Mouse (Mus musculus): ENCODE measurements around the gene Atp8b2. TPM values are rescaled to one million over a fixed set of nuclear protein-coding genes. Genes with fewer than 3 reads are reported as not detected.

Gene Atp8b2
- 8.4 and 10.2 TPM in 2 replicates for polyA plus RNA-seq (2012; ENCODE audit: insufficient read depth, insufficient read length, missing spikeins)

DNA sequence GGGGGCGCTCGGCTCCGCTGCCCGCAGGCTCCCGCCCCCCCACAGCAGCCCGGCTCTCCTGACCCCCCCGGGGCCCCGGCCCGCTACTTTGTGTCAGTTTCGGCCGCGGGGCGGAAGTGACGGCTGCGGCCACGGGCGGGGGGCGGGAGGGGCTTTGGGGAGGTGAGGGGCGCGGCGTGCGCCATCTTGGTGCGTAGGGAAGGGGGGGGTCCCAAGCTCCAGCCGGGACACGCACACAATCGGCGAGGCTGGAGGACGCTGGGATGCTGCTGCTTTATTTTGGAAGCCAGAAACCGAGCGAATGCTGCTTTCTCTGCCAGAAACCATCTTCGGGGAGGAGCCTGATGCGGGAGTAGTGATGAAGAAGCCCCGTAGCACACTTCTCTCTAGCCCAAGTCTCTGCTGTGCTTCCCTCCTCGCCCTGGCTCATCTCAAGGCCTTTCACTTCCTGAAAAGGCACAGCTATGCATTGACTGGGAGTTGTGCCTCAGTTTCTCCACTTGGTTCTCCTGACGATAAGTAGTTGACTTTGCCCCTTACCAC is at the start of gene Atp8b2:
Gene Atp8b2 (minus strand): TSS at position 288 of the 543 bp plus-strand sequence.
- Histone ChIP-seq H3K4me1 (ENCODE audit: control insufficient read depth, insufficient read depth, insufficient read length, low read length) (0 out of 2 replicates have a peak, but pooled peaks cover 2% of the 10 kb centered on the region), H3K27ac (replicated peaks; ENCODE audit: low read depth, low read length) (peak within 1 kb of the TSS; percentile 84)

DNA sequence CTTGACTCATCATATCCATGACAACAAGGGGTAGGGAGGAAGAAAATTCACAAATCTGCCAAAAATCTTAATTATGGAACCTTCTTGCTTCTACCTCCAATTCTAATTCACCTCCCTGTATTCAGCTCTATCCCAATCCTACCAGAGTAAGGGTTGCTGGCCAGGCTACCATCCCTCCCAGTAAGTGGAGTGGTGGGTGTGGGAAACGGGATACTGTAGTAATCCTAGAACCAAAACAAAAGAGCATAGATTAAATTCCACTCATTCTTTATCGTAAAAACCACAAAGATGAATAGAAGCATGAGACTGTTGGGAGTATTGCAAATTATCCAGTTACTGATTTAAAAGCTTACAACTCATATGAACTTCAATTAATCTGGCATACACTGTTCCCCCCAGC is 47.0 kb upstream of the Atp8b2 start:
- Histone ChIP-seq H3K4me1 (ENCODE audit: control insufficient read depth, insufficient read depth, insufficient read length, low read length) (no peaks in the 10 kb centered on the region), H3K4me3 (ENCODE audit: insufficient read depth, low read depth, low read length) (no peak overlapping the region), H3K27ac (replicated peaks; ENCODE audit: low read depth, low read length) (no peak overlapping the region)

More for the DNA sequence above, at the start of gene Atp8b2:
- peak within 1 kb of the TSS; percentile 64 for H3K4me3 ChIP-seq (ENCODE audit: insufficient read depth, low read depth, low read length)

GRCm38 (mm10) chr3:90004091-90004796 is 40.9 kb upstream of the Atp8b2 start:
- Histone ChIP-seq H3K27ac (replicated peaks; ENCODE audit: low read depth, low read length) (no peak overlapping the region), H3K4me3 (ENCODE audit: insufficient read depth, low read depth, low read length) (no peak overlapping the region), H3K4me1 (ENCODE audit: control insufficient read depth, insufficient read depth, insufficient read length, low read length) (no peaks in the 10 kb centered on the region)

GRCm38 (mm10) chr3:89999830-90000229 is 36.5 kb upstream of the Atp8b2 start:
- Histone ChIP-seq H3K4me3 (ENCODE audit: insufficient read depth, low read depth, low read length) (0 out of 2 replicates have a peak overlapping the region, but pooled peaks have one; percentile 10), H3K27ac (replicated peaks; ENCODE audit: low read depth, low read length) (no peak overlapping the region), H3K4me1 (ENCODE audit: control insufficient read depth, insufficient read depth, insufficient read length, low read length) (no peaks in the 10 kb centered on the region)

DNA sequence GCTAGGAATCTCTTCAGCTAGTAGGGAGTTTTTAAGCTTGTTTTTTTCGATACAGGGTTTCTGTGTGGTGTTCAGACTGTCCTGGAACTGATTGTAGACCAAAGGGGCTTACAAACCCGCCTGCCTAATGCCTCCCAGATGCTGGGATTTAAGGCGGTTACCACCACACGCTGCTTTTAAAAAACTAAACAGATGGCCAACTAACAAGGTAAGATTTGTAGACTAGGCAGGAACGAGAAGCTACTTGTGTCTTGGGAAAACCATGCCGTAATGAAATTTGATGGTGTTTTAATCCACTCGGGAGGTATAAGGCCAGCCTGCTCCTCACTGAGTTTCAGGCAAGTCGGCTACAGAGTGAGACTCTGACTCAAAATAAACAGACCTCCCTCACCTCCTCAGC is 35.8 kb upstream of the Atp8b2 start:
- Histone ChIP-seq H3K27ac (replicated peaks; ENCODE audit: low read depth, low read length) (peak overlapping the region; percentile 81), H3K4me3 (ENCODE audit: insufficient read depth, low read depth, low read length) (peak overlapping the region; percentile 76), H3K4me1 (ENCODE audit: control insufficient read depth, insufficient read depth, insufficient read length, low read length) (no peaks in the 10 kb centered on the region)

DNA sequence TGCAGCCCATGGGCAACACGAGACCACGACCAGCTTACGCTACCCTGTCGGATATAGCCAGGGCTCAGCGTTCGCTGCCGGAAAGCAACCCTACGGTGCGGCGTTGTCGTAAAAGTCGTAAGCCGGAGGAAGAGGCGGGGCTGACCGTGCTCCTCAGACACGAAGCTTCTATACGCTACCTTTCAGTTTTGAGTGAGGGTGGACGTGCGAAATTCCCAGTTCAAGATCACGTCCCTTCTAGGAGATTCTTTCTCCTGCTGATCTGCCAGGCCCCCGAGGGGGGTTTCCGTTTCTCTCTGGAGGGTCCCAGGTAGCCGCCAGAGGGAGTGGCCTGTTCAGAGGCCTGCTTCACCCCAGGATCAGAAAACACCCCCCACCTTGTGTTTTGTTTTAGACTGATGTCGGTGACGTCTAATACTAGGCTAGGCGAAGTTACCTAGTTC is 35.3 kb upstream of the Atp8b2 start, which contains the start of gene Hax1:
Gene Hax1 (minus strand): TSS at position 169 of the 443 bp plus-strand sequence.
- Histone ChIP-seq H3K27ac (replicated peaks; ENCODE audit: low read depth, low read length) (peak within 1 kb of the TSS; percentile 81), H3K4me3 (ENCODE audit: insufficient read depth, low read depth, low read length) (peak within 1 kb of the TSS; percentile 76), H3K4me1 (ENCODE audit: control insufficient read depth, insufficient read depth, insufficient read length, low read length) (no peaks in the 10 kb centered on the region)

DNA sequence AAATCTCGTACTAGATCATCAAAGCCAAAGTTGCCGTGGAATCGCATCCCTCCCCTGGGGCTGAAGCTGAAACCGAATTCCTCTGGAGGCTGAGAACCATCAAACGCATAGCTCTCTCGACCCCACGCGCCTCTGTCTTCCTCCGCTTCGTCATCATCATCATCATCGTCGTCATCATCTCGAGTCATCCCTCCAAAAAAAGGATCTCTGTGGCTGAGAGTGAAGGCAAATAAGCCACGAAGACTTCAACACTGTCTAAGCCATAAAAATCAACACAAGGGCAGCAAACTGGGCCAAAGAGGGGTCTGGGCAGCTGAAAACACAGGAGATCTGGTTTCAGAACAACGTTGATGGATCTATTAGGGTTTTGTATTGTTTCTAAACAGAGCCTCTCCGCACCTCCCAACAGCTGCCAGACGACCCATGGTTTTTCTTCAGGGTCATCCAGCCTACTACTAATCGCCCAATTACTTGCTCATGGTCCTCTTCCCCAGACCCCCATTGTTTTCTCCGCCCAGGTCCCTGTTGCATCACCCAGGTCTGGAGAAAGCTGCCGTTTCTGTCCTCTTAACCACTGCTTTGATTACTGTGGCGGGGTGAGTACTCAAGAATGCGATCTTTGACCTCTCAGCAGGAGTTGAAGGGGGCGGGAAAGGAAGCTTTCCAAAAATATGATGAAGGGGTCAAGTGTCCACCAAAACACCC is 34.6 kb upstream of the Atp8b2 start:
- Histone ChIP-seq H3K27ac (replicated peaks; ENCODE audit: low read depth, low read length) (peak overlapping the region; percentile 44; the same call in 1 of the 2 replicates), H3K4me1 (ENCODE audit: control insufficient read depth, insufficient read depth, insufficient read length, low read length) (no peaks in the 10 kb centered on the region), H3K4me3 (ENCODE audit: insufficient read depth, low read depth, low read length) (peak overlapping the region; percentile 63)

DNA sequence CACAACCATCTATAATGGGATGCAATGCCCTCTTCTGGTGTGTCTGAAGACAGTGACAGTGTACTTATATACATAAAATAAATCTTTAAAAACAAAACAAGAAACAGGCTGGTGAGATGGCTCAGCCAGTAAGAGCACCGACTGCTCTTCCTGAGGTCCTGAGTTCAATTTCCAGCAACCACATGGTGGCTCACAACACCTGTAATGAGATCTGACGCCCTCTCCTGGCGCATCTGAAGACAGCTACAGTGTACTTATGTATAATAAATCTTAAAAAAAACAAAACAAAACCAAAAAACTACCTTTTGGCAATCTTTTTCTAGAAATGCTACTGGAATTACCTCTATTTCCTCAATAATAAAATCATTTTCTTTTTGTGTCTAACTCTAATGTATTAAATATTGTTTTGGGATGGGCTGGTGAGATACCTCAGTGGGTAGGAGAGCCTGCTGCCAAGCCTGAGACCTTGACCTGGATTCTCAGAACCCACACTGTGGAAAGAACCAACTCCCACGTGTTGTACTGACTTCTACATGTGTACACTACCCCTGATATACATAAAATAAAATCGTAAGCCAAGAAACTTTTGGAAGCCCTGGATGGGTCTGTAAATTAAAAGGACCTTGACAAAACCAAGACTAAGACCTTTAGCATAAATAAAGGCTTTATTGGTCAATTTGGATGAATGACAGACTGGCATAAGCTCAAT is 31.7 kb upstream of the Atp8b2 start:
- no peak overlapping the region for H3K4me3 ChIP-seq (ENCODE audit: insufficient read depth, low read depth, low read length)
- H3K27ac ChIP-seq (replicated peaks; ENCODE audit: low read depth, low read length) = no peak overlapping the region
- H3K4me1 ChIP-seq (ENCODE audit: control insufficient read depth, insufficient read depth, insufficient read length, low read length) = no peaks in the 10 kb centered on the region

DNA sequence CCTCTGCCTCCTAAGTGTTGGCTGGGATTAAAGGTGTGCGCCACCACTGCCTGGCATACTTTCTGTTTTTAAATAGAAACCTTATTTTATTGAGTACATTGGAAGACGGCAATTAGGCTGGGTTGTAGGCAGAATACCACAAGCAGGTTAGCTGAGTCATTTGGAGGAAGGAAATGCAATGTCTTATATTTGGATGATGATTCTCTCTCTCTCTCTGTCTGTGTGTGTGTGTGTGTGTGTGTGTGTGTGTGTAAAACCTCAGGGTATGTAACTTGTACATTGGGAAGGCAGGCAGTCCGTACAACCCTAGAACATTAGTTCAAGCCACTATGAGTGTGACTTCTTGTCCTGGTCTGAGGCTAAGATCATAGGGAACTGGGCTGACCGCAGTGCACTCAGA is 24.5 kb upstream of the Atp8b2 start:
- H3K4me3 ChIP-seq (ENCODE audit: insufficient read depth, low read depth, low read length) = no peak overlapping the region
- no peaks in the 10 kb centered on the region for H3K4me1 ChIP-seq (ENCODE audit: control insufficient read depth, insufficient read depth, insufficient read length, low read length)
- H3K27ac ChIP-seq (replicated peaks; ENCODE audit: low read depth, low read length) = no peak overlapping the region

- no peak overlapping the region for H3K4me3 ChIP-seq (ENCODE audit: insufficient read depth, low read depth, low read length)
- H3K27ac ChIP-seq (replicated peaks; ENCODE audit: low read depth, low read length) = no peak overlapping the region
- no peaks in the 10 kb centered on the region for H3K4me1 ChIP-seq (ENCODE audit: control insufficient read depth, insufficient read depth, insufficient read length, low read length)
Measured at GRCm38 (mm10) chr3:89987211-89987610, 23.9 kb upstream of the Atp8b2 start.

DNA sequence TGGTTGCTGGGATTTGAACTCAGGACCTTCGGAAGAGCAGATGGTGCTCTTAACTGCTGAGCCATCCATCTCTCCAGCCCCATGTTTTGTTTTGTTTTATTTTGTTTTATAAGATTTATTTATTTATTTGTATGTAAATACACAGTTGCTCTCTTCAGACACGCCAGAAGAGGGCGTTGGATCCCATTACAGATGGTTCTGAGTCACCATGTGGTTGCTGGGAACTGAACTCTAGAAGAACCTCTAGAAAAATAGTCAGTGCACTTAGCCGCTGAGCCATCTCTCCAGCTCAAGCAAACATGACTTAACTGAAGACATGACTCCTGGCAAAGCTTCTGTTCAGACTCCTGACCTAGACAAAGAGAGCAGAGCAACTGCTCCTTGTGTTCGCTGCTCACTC is 19.1 kb upstream of the Atp8b2 start:
- H3K27ac ChIP-seq (replicated peaks; ENCODE audit: low read depth, low read length) = no peak overlapping the region
- H3K4me1 ChIP-seq (ENCODE audit: control insufficient read depth, insufficient read depth, insufficient read length, low read length) = no peaks in the 10 kb centered on the region
- no peak overlapping the region for H3K4me3 ChIP-seq (ENCODE audit: insufficient read depth, low read depth, low read length)

DNA sequence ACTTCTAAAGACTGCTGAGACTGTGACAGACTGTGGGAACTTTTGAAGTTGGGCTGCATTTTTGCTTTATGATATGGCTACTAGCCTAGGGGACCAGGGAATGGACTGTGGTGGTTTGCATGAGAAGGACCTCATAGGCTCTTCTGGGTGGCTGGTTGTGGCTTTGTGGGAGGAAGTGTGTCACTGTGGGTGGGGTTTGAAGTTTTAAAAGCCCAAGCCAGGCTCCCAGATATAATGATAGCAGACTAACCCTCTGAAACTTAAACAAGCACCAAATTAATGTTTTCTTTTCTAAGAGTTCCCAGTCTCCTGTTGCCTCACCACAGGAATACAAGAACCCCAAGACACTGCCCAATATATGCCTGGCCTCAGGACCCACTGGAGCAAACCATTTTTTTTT is 13.6 kb upstream of the Atp8b2 start:
- H3K27ac ChIP-seq (replicated peaks; ENCODE audit: low read depth, low read length) = no peak overlapping the region
- no peak overlapping the region for H3K4me3 ChIP-seq (ENCODE audit: insufficient read depth, low read depth, low read length)
- H3K4me1 ChIP-seq (ENCODE audit: control insufficient read depth, insufficient read depth, insufficient read length, low read length) = no peaks in the 10 kb centered on the region

GRCm38 (mm10) chr3:89968509-89968908 is 5.2 kb upstream of the Atp8b2 start:
- Histone ChIP-seq H3K4me1 (ENCODE audit: control insufficient read depth, insufficient read depth, insufficient read length, low read length) (no peaks in the 10 kb centered on the region), H3K27ac (replicated peaks; ENCODE audit: low read depth, low read length) (no peak overlapping the region), H3K4me3 (ENCODE audit: insufficient read depth, low read depth, low read length) (no peak overlapping the region)

DNA sequence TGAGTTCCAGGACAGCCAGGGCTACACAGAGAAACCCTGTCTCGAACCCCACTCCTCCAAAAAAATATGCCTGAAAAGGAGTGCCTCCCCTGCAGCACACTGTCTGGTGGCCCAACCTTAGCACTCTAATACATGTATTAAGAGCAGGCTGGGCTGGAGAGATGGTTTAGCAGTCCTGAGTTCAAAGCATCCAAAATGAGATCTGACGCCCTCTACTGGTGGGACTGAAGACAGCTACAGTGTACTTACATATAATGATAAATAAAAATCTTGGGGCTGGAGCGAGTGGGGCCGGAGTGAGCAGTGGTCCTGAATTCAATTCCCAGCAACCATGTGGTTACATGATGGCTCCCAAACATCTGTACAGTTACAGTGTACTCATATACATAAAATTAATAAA is 3.6 kb upstream of the Atp8b2 start:
- Histone ChIP-seq H3K4me3 (ENCODE audit: insufficient read depth, low read depth, low read length) (no peak overlapping the region), H3K27ac (replicated peaks; ENCODE audit: low read depth, low read length) (no peak overlapping the region), H3K4me1 (ENCODE audit: control insufficient read depth, insufficient read depth, insufficient read length, low read length) (no peaks in the 10 kb centered on the region)

GRCm38 (mm10) chr3:89965972-89966371 is 2.7 kb upstream of the Atp8b2 start:
- Histone ChIP-seq H3K4me3 (ENCODE audit: insufficient read depth, low read depth, low read length) (no peak overlapping the region), H3K4me1 (ENCODE audit: control insufficient read depth, insufficient read depth, insufficient read length, low read length) (0 out of 2 replicates have a peak, but pooled peaks cover 2% of the 10 kb centered on the region), H3K27ac (replicated peaks; ENCODE audit: low read depth, low read length) (no peak overlapping the region)
